Comparison of ENCODE assay signal across 8 mouse cellular contexts in genomic region chr15:83224136-83224766, GRCm38 (mm10). TPM values are rescaled to one million over a fixed set of nuclear protein-coding genes. Genes with fewer than 3 reads are reported as not detected.
A peak's percentile ranks its signal among the peaks of the same experiment; 100 is the strongest.
DNase-seq lines count a peak whose midpoint lies in the region; ATAC-seq and TF ChIP-seq lines count a peak whose summit lies in the region.

No protein-coding gene starts in this region.

- no peak overlapping the region for H3K9ac ChIP-seq in forebrain, embryonic 12.5 days
- no peak overlapping the region for H3K9ac ChIP-seq in forebrain, embryonic 15.5 days (replicated peaks)
- no peak overlapping the region for H3K9ac ChIP-seq in heart, adult 2 months (ENCODE audit: low read depth, low read length)
- H3K9ac ChIP-seq in intestine, postnatal 0 days (ENCODE audit: low read depth, low read length): no peak overlapping the region
- H3K9ac ChIP-seq in liver, postnatal 0 days (replicated peaks): no peak overlapping the region
- H3K9ac ChIP-seq in stomach, postnatal 0 days (ENCODE audit: low read length): no peak overlapping the region

- TF ChIP-seq EP300 in heart, adult 2 months (IDR thresholded peaks at IDR 0.05; ENCODE audit: insufficient read depth, low read depth, low read length): no peak
- no peak for TF ChIP-seq EP300 in liver, postnatal 0 days (IDR thresholded peaks at IDR 0.05; ENCODE audit: low read depth)
- TF ChIP-seq EP300 in stomach, postnatal 0 days (optimal IDR thresholded peaks at IDR 0.05): peak; percentile 13

- H3K4me1 ChIP-seq in forebrain, embryonic 12.5 days: peaks cover 19% of the 10 kb centered on the region
- H3K4me1 ChIP-seq in forebrain, embryonic 15.5 days: peaks cover 5% of the 10 kb centered on the region; the same call in 1 of the 2 replicates
- H3K4me1 ChIP-seq in heart, adult 2 months (ENCODE audit: control insufficient read depth, insufficient read depth, low read length): peaks cover 22% of the 10 kb centered on the region
- H3K4me1 ChIP-seq in intestine, postnatal 0 days (replicated peaks; ENCODE audit: control insufficient read depth, insufficient read depth, low read length): peaks cover 13% of the 10 kb centered on the region; the same call in 1 of the 2 replicates
- peaks cover 15% of the 10 kb centered on the region for H3K4me1 ChIP-seq in liver, postnatal 0 days (ENCODE audit: insufficient read depth)
- peaks cover 13% of the 10 kb centered on the region for H3K4me1 ChIP-seq in stomach, postnatal 0 days (replicated peaks; ENCODE audit: control insufficient read depth, insufficient read depth)

- TF ChIP-seq CTCF in heart, adult 2 months (IDR thresholded peaks at IDR 0.05): no peak
- no peak for TF ChIP-seq CTCF in intestine, postnatal 0 days (IDR thresholded peaks at IDR 0.05; ENCODE audit: low read depth)
- TF ChIP-seq CTCF in liver, postnatal 0 days (IDR thresholded peaks at IDR 0.05; ENCODE audit: low read depth): no peak
- TF ChIP-seq CTCF in stomach, postnatal 0 days (IDR thresholded peaks at IDR 0.05; ENCODE audit: low read depth): no peak

- no peak overlapping the region for H3K4me3 ChIP-seq in forebrain, embryonic 12.5 days (replicated peaks)
- H3K4me3 ChIP-seq in forebrain, embryonic 15.5 days: no peak overlapping the region
- no peak overlapping the region for H3K4me3 ChIP-seq in heart, adult 2 months
- no peak overlapping the region for H3K4me3 ChIP-seq in intestine, postnatal 0 days (ENCODE audit: low read depth, low read length)
- H3K4me3 ChIP-seq in liver, postnatal 0 days (ENCODE audit: low read depth, low read length): no peak overlapping the region
- no peak overlapping the region for H3K4me3 ChIP-seq in stomach, postnatal 0 days (ENCODE audit: low read depth, low read length)

- peak overlapping the region; percentile 37; the same call in 1 of the 2 replicates for H3K27ac ChIP-seq in forebrain, embryonic 12.5 days
- no peak overlapping the region for H3K27ac ChIP-seq in forebrain, embryonic 15.5 days (replicated peaks)
- peak overlapping the region; percentile 83 for H3K27ac ChIP-seq in heart, adult 2 months
- H3K27ac ChIP-seq in intestine, postnatal 0 days (ENCODE audit: low read depth, low read length): peak overlapping the region; percentile 78
- H3K27ac ChIP-seq in liver, postnatal 0 days (ENCODE audit: low read depth): peak overlapping the region; percentile 29; the same call in 1 of the 2 replicates
- H3K27ac ChIP-seq in stomach, postnatal 0 days (replicated peaks): peak overlapping the region; percentile 96

- no peaks in the 10 kb centered on the region for H3K27me3 ChIP-seq in forebrain, embryonic 12.5 days
- no peaks in the 10 kb centered on the region for H3K27me3 ChIP-seq in forebrain, embryonic 15.5 days
- H3K27me3 ChIP-seq in heart, adult 2 months (ENCODE audit: control insufficient read depth, insufficient read depth, low read length): no peaks in the 10 kb centered on the region
- no peaks in the 10 kb centered on the region for H3K27me3 ChIP-seq in intestine, postnatal 0 days (replicated peaks; ENCODE audit: control insufficient read depth, insufficient read depth, low read length)
- H3K27me3 ChIP-seq in liver, postnatal 0 days (ENCODE audit: insufficient read depth, low read length): no peaks in the 10 kb centered on the region
- no peaks in the 10 kb centered on the region for H3K27me3 ChIP-seq in stomach, postnatal 0 days (ENCODE audit: control insufficient read depth, insufficient read depth, low read length)

- WGBS in forebrain, embryonic 12.5 days: 73% methylated on average over 9 of the region's 9 CpGs
- 59% methylated on average over 9 of the region's 9 CpGs for WGBS in forebrain, embryonic 15.5 days
- 28% methylated on average over 9 of the region's 9 CpGs for WGBS in heart, adult 2 months
- 50% methylated on average over 9 of the region's 9 CpGs for WGBS in intestine, postnatal 0 days
- 48% methylated on average over 9 of the region's 9 CpGs for WGBS in liver, postnatal 0 days (ENCODE audit: insufficient replicate concordance)
- WGBS in stomach, postnatal 0 days: 36% methylated on average over 9 of the region's 9 CpGs

- intact Hi-C loops in heart, adult 2 months (cut with DNase I): no loop called here

- no peaks in the 10 kb centered on the region for H3K79me2 ChIP-seq in heart, adult 2 months (replicated peaks; ENCODE audit: control insufficient read depth, insufficient read depth, low read length)

- DNase-seq in adrenal gland, adult 8-10 months: peak; percentile 35
- DNase-seq in heart, adult 2 months: peak; percentile 62 to 65
- DNase-seq in liver, postnatal 0 days: no peak
- peak; percentile 44 for DNase-seq in stomach, postnatal 0 days (ENCODE audit: low spot score)
- DNase-seq in spleen, postnatal 4 days (ENCODE audit: low spot score in 2 of 2): no peak

- TF ChIP-seq POLR2A in heart, adult 2 months (IDR thresholded peaks at IDR 0.05; ENCODE audit: insufficient read depth, low read depth, low read length): no peak

- no peak for ATAC-seq in forebrain, embryonic 12.5 days (ENCODE audit: low FRiP score)
- no peak for ATAC-seq in forebrain, embryonic 15.5 days (replicated peaks)
- ATAC-seq in intestine, postnatal 0 days: no peak
- ATAC-seq in liver, postnatal 0 days: no peak
- ATAC-seq in stomach, postnatal 0 days (ENCODE audit: low FRiP score, low TSS enrichment): peak; percentile 42; the same call in 1 of the 2 replicates

- no peaks in the 10 kb centered on the region for H3K36me3 ChIP-seq in forebrain, embryonic 12.5 days (replicated peaks)
- no peaks in the 10 kb centered on the region for H3K36me3 ChIP-seq in forebrain, embryonic 15.5 days
- peaks cover 2% of the 10 kb centered on the region; the same call in 1 of the 2 replicates for H3K36me3 ChIP-seq in heart, adult 2 months (ENCODE audit: control insufficient read depth, insufficient read depth, low read length)
- no peaks in the 10 kb centered on the region for H3K36me3 ChIP-seq in intestine, postnatal 0 days (ENCODE audit: control insufficient read depth, insufficient read depth)
- H3K36me3 ChIP-seq in liver, postnatal 0 days (replicated peaks; ENCODE audit: insufficient read depth, low read length): no peaks in the 10 kb centered on the region
- 0 out of 2 replicates have a peak, but pooled peaks cover 4% of the 10 kb centered on the region for H3K36me3 ChIP-seq in stomach, postnatal 0 days (ENCODE audit: control insufficient read depth, insufficient read depth, low read length)

- no peaks in the 10 kb centered on the region for H3K9me3 ChIP-seq in forebrain, embryonic 12.5 days
- no peaks in the 10 kb centered on the region for H3K9me3 ChIP-seq in forebrain, embryonic 15.5 days
- no peaks in the 10 kb centered on the region for H3K9me3 ChIP-seq in intestine, postnatal 0 days (ENCODE audit: control insufficient read depth)
- H3K9me3 ChIP-seq in liver, postnatal 0 days (ENCODE audit: low read length): no peaks in the 10 kb centered on the region
- H3K9me3 ChIP-seq in stomach, postnatal 0 days (ENCODE audit: control insufficient read depth, low read length): no peaks in the 10 kb centered on the region

- no peak overlapping the region for H3K4me2 ChIP-seq in forebrain, embryonic 12.5 days
- no peak overlapping the region for H3K4me2 ChIP-seq in forebrain, embryonic 15.5 days (replicated peaks)
- no peak overlapping the region for H3K4me2 ChIP-seq in intestine, postnatal 0 days (replicated peaks; ENCODE audit: low read depth)
- no peak overlapping the region for H3K4me2 ChIP-seq in liver, postnatal 0 days (ENCODE audit: low read depth, low read length)
- peak overlapping the region; percentile 34; the same call in 1 of the 2 replicates for H3K4me2 ChIP-seq in stomach, postnatal 0 days (replicated peaks; ENCODE audit: low read depth)

RNA-seq across cellular contexts. Expression of gene A4galt, which starts 27.3 kb away (rescaled TPM):
- polyA plus RNA-seq in forebrain, embryonic 12.5 days (2016; fragmentation: Nextera tagmentation; extraction: Ambion mirVana): 1.3 and 1.4 TPM in 2 replicates
- 1.5 and 1.7 TPM in 2 replicates for polyA plus RNA-seq in forebrain, embryonic 15.5 days (2015; fragmentation: Nextera tagmentation; extraction: Ambion mirVana)
- 10 to 100 TPM in 3 of 4 experiments, 1 to 10 TPM in 1; 8.1 to 18.4 (median 12.7) TPM for total RNA-seq in adrenal gland, adult 8-10 months (2022)
- total RNA-seq in heart, adult 2 months (2021): 1 to 10 TPM; 5.2 to 6.3 TPM
- polyA plus RNA-seq in heart, adult 2 months (2012; rRNA removed): 9.7 and 14.9 TPM in 2 replicates
- 8.1 and 8.6 TPM in 2 replicates for polyA plus RNA-seq in intestine, postnatal 0 days (2015; fragmentation: Nextera tagmentation; extraction: Ambion mirVana)
- 0.13 and 0.25 TPM in 2 replicates for polyA plus RNA-seq in liver, postnatal 0 days (2015; fragmentation: Nextera tagmentation; extraction: Ambion mirVana)
- 23.0 and 24.4 TPM in 2 replicates for polyA plus RNA-seq in stomach, postnatal 0 days (2015; fragmentation: Nextera tagmentation; extraction: Ambion mirVana)

RNA-seq across cellular contexts. Expression of gene Cyb5r3, which starts 51.9 kb away (rescaled TPM):
- polyA plus RNA-seq in forebrain, embryonic 12.5 days (2016; fragmentation: Nextera tagmentation; extraction: Ambion mirVana): 125 and 140 TPM in 2 replicates
- 85.3 and 92.8 TPM in 2 replicates for polyA plus RNA-seq in forebrain, embryonic 15.5 days (2015; fragmentation: Nextera tagmentation; extraction: Ambion mirVana)
- 100 to 1,000 TPM; 296 to 432 (median 354) TPM for total RNA-seq in adrenal gland, adult 8-10 months (2022)
- total RNA-seq in heart, adult 2 months (2021): 10 to 100 TPM; 75.6 to 87.2 TPM
- 97.7 and 103 TPM in 2 replicates for polyA plus RNA-seq in heart, adult 2 months (2012; rRNA removed)
- polyA plus RNA-seq in intestine, postnatal 0 days (2015; fragmentation: Nextera tagmentation; extraction: Ambion mirVana): 117 and 126 TPM in 2 replicates
- polyA plus RNA-seq in liver, postnatal 0 days (2015; fragmentation: Nextera tagmentation; extraction: Ambion mirVana): 89.1 and 94.2 TPM in 2 replicates
- polyA plus RNA-seq in stomach, postnatal 0 days (2015; fragmentation: Nextera tagmentation; extraction: Ambion mirVana): 117 and 145 TPM in 2 replicates

Comparison
In these comparisons a context has a peak if more than half of its experiments do, and no peak if none do; other contexts are left out.
1. DNase-seq: peak in adrenal gland, adult 8-10 months (single experiment), heart, adult 2 months (2 of 2) and stomach, postnatal 0 days (single experiment); none in liver, postnatal 0 days (single experiment) and spleen, postnatal 4 days (0 of 2).